Mouse (Mus musculus) heart, adult 2 months (tissue): Measurements from ENCODE around the gene Lhfpl2. TPM values are rescaled to one million over a fixed set of nuclear protein-coding genes. Genes with fewer than 3 reads are reported as not detected.
A peak's percentile ranks its signal among the peaks of the same experiment; 100 is the strongest.

ENCODE experiments used
- DNase-seq, 2 experiments: peaks; one replicate each; pipeline ENCODE4 v3.0.0; 2021
- H3K27ac ChIP-seq: fragments of 200-600 bp; 2 replicates; pipeline ENCODE4 v1.8.1; 2022
- H3K27me3 ChIP-seq: fragments of 200-500 bp; 2 replicates; pipeline ENCODE4 v1.6.1; 2012; ENCODE audit warnings: mild to moderate bottlenecking, low read length, inconsistent platforms, mixed read lengths; ENCODE audit not compliant: control insufficient read depth, insufficient read depth
- H3K36me3 ChIP-seq: fragments of 200-500 bp; 2 replicates; pipeline ENCODE4 v1.6.1; 2012; ENCODE audit warnings: low read length, inconsistent platforms; ENCODE audit not compliant: control insufficient read depth, insufficient read depth
- H3K4me1 ChIP-seq: fragments of 200-500 bp; 2 replicates; pipeline ENCODE4 v1.6.1; 2011; ENCODE audit warnings: low read length; ENCODE audit not compliant: control insufficient read depth, insufficient read depth
- H3K4me3 ChIP-seq: fragments of 200-600 bp; 2 replicates; pipeline ENCODE4 v1.8.1; 2022
- H3K79me2 ChIP-seq: fragments of 200-500 bp; replicated peaks from 2 replicates; pipeline ENCODE4 v1.6.1; 2012; ENCODE audit warnings: mild to moderate bottlenecking, inconsistent platforms, low read length, moderate library complexity, mixed read lengths; ENCODE audit not compliant: control insufficient read depth, insufficient read depth
- H3K9ac ChIP-seq: fragments of 200-500 bp; 2 replicates; pipeline ENCODE4 v1.6.1; 2012; ENCODE audit warnings: low read depth, mild to moderate bottlenecking, control low read depth, inconsistent platforms, low read length, mixed read lengths
- CTCF ChIP-seq: fragments of 200-600 bp; IDR thresholded peaks from 2 replicates; pipeline ENCODE4 v1.8.1; 2022; ENCODE audit warnings: antibody characterized with exemption, mild to moderate bottlenecking, moderate library complexity
- EP300 ChIP-seq: fragments of 200-500 bp; IDR thresholded peaks from 2 replicates; pipeline ENCODE4 v1.6.1; 2011; ENCODE audit warnings: low read depth, low read length, control low read depth; ENCODE audit not compliant: insufficient read depth
- POLR2A ChIP-seq: fragments of 200-500 bp; IDR thresholded peaks from 2 replicates; pipeline ENCODE4 v1.6.1; 2011; ENCODE audit warnings: mild to moderate bottlenecking, low read depth, low read length, control low read depth; ENCODE audit not compliant: insufficient read depth
- WGBS: fragments of 180-500 bp; shearing (Covaris S2); methylation state at CpG from one replicate; pipeline ENCODE4 v1.1.7; 2018; 5-methylcytosine and 5-hydroxymethylcytosine counted together
- intact Hi-C: fragments of 180-260 bp; cut with DNase I; formaldehyde crosslinking; loops from one replicate; pipeline ENCODE4 v1.15.1; 2025
- polyA plus RNA-seq: library from polyadenylated mRNA; depleted of rRNA; stranded (reverse); fragments of >200 nt; gene quantifications from 2 replicates; pipeline ENCODE4 v1.2.3, GENCODE M21; 2012
- total RNA-seq, 2 experiments: library from RNA; stranded (reverse); gene quantifications; 2 replicates each; pipeline ENCODE4 v1.2.3; 2021

The Lhfpl2 gene
- total and polyA plus RNA-seq, 3 experiments, result 2.8 to 4.0 (median 3.5) TPM

DNA sequence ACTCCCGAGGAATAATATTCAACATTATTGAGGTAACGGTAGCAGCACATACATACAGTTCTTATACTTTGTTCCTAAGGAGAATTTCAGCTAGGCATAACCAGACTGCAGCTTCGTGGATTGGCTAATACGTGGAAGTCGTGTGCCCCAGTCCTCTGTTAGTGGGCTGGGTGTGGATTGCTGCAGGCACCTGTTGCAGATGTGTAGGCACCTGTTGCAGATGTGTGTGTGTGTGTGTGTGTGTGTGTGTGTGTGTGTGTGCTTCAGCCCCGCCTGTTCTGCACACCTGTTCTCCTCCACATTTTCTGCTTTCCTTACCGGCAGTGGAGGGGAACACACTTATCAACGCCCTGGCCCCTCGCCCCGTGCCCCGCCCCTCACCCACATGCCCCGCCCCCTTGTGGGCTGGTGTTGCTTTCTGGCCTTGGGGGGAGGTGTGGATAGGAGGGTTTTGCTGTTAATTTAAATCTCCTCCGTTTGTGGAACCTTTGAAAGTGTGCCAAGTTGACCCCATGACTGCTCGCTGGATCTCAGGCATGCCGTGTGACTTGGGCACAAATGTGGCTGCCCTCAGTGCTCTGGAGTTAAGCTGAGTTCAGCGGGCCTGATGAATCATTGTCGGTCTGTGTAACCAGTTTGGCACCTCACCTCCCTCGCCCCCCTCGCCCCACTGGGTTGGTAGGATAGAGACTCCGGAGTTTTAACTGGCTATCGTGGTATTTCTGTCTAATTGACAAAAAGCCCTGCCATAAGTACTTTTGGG, 4.9 kb downstream of the Lhfpl2 start:
- Histone ChIP-seq H3K27ac (no peak overlapping the region), H3K79me2 (no peaks in the 10 kb centered on the region), H3K36me3 (no peaks in the 10 kb centered on the region), H3K4me1 (peaks cover 11% of the 10 kb centered on the region), H3K4me3 (no peak overlapping the region), H3K9ac (no peak overlapping the region), H3K27me3 (no peaks in the 10 kb centered on the region; the same call in 1 of the 2 replicates)
- intact Hi-C loops, result loop anchor here (5.0 to 10.0 kb wide), 4 partner anchors 80 to 270 kb away; no protein-coding TSS in a partner anchor
- TF ChIP-seq EP300, result no peak
- no peak for TF ChIP-seq CTCF
- 35% methylated on average over 21 of the region's 21 CpGs for WGBS
- peak in 1 of 2 experiments; percentile 20 for DNase-seq

DNA sequence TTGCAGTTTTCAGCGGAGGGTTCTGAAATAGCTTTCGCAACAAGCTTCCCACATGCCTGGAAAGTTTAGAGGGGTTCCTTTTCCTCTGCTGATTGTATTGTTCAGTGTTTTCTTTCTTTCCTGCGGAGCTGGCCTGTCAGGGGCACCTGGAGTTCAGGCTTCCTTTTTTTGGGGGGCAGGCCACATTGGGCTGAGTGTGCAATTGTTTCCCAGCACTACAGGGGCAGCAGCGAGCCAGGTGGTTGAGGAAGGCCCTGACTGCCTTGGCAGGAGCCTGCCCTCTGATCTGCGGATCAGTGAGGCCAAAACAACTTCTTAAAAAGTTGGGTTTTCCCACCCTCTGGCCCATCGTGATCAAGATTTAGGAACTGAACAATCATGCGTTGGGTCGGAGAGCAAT, 5.6 kb downstream of the Lhfpl2 start:
- Histone ChIP-seq H3K27me3 (no peaks in the 10 kb centered on the region), H3K79me2 (no peaks in the 10 kb centered on the region), H3K9ac (no peak overlapping the region), H3K4me1 (peaks cover 11% of the 10 kb centered on the region), H3K27ac (no peak overlapping the region), H3K4me3 (no peak overlapping the region), H3K36me3 (no peaks in the 10 kb centered on the region)
- intact Hi-C loops, result loop anchor here (5.0 to 10.0 kb wide), 4 partner anchors 79 to 271 kb away; no protein-coding TSS in a partner anchor
- DNase-seq, result peak in 1 of 2 experiments; percentile 21
- peak; percentile 52 for TF ChIP-seq CTCF
- no peak for TF ChIP-seq POLR2A
- 59% methylated on average over 8 of the region's 8 CpGs for WGBS

DNA sequence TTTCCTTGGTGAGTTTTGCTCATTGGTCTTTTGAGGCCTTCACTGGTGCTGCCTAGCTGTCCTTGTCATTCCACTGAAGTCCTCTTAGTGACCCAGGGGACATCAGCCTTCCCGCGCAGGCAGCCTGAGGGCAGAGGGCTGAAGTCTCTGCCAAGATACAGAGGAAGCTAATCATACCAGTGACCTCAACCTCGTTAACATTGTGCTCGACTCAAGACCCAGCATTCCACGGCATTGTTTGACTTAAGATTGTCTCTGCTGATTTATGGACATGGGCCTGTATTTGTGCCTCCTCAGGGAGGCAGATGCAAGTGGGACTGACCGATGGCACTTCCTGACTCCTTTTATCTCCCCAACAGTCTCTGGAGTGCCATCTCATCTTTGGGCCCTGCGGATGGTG, 7.0 kb downstream of the Lhfpl2 start:
- peak in 1 of 2 experiments; percentile 52 for DNase-seq
- no peaks in the 10 kb centered on the region for H3K79me2 ChIP-seq
- intact Hi-C loops, result loop anchor here (5.0 to 10.0 kb wide), 4 partner anchors 78 to 272 kb away; no protein-coding TSS in a partner anchor
- WGBS, result 30% methylated on average over 7 of the region's 7 CpGs
- no peaks in the 10 kb centered on the region for H3K27me3 ChIP-seq
- H3K4me1 ChIP-seq, result peaks cover 11% of the 10 kb centered on the region
- H3K27ac ChIP-seq, result no peak overlapping the region; the same call in 1 of the 2 replicates
- no peaks in the 10 kb centered on the region for H3K36me3 ChIP-seq
- no peak overlapping the region for H3K4me3 ChIP-seq
- TF ChIP-seq EP300 (no peak), CTCF (no peak), POLR2A (no peak)
- no peak overlapping the region for H3K9ac ChIP-seq

DNA sequence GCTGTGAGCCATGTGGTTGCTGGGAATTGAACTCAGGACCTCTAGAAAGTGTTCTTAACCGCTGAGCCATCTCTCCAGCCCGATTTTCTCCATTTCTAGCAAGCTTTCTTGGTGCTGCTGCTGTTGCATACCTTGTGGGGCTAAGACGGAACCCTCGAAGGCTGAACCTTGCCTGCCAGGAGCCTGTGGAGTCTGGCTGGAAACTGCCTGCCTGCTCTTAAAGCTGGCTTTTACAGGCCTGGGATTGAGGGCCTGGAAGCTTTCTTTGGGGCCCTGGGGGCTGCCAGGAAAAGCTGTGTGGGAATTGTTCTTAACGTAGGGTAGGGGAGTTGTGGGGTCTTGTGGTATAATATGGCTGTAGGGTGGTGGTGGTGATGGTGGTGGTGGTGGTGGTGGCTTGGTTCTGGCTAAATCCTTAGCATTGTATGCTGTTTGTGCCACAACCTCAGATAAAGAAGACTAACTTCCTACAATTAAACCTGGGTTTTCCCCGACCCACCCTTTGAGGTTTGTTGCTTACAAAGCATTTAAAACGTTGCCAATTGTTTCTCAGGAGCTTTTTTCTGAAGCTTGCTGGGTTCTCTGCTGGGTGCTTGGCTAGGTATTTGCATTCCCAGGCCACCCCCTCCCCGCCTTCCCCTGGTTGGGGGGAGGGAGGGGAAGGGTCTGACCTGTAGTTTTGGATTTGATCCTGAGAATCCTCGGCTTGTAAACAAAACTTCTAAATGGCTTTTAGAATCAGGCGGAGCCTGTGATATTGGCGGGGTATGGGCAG, 7.9 kb downstream of the Lhfpl2 start:
- H3K4me1 ChIP-seq, result peaks cover 11% of the 10 kb centered on the region
- H3K9ac ChIP-seq, result no peak overlapping the region

DNA sequence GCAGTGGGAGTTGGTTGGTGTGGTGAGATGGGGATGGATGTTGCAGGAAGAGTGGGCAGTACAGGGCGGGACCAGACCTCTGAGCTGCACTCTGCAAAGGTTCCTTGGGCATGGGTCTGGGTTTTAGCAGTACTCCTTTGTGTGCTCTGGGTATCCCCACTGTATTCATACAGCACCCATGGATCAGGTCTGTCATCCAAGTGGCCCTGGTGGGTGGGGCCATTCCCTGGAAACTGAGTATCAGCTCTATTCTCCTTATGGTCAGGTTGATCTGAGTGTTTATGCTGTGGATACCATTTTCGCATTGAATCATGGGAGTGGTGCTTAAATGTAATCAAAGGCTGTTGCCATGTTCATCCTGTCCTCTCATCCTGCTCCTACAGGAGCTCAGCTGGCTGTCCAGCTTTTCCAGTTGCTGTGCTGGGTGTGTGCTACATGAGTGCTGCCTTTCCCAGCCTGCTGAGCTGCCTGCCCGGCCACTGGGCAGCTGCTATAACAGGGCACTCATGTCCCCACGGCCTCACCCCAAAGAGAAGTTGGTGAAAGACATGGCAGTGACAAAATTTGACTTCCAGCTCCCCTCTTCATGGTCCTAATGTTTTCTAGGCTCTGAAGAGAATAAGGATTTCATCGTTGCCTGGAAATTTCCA, 9.2 kb downstream of the Lhfpl2 start:
- Histone ChIP-seq H3K4me1 (peaks cover 11% of the 10 kb centered on the region), H3K4me3 (no peak overlapping the region), H3K27ac (no peak overlapping the region), H3K79me2 (no peaks in the 10 kb centered on the region), H3K36me3 (no peaks in the 10 kb centered on the region), H3K27me3 (no peaks in the 10 kb centered on the region), H3K9ac (no peak overlapping the region)
- DNase-seq, result no peak
- TF ChIP-seq POLR2A, result no peak
- TF ChIP-seq EP300, result no peak
- TF ChIP-seq CTCF, result no peak
- WGBS, result 90% methylated on average over 5 of the region's 5 CpGs
- intact Hi-C loops, result loop anchor here (10.0 kb wide), 1 partner anchor 138 kb away; no protein-coding TSS in a partner anchor

More for the DNA sequence above, 7.9 kb downstream of the Lhfpl2 start:
- no peak overlapping the region for H3K4me3 ChIP-seq
- H3K36me3 ChIP-seq, result no peaks in the 10 kb centered on the region
- H3K79me2 ChIP-seq, result no peaks in the 10 kb centered on the region
- intact Hi-C loops, result loop anchor here (10.0 kb wide), 1 partner anchor 139 kb away; no protein-coding TSS in a partner anchor
- 79% methylated on average over 11 of the region's 11 CpGs for WGBS
- no peaks in the 10 kb centered on the region for H3K27me3 ChIP-seq
- TF ChIP-seq CTCF (no peak), POLR2A (no peak), EP300 (no peak)
- peak in 1 of 2 experiments; percentile 6 for DNase-seq
- H3K27ac ChIP-seq, result no peak overlapping the region; the same call in 1 of the 2 replicates
